Comparison of ENCODE assay signal across 9 mouse cellular contexts in the genomic region with DNA sequence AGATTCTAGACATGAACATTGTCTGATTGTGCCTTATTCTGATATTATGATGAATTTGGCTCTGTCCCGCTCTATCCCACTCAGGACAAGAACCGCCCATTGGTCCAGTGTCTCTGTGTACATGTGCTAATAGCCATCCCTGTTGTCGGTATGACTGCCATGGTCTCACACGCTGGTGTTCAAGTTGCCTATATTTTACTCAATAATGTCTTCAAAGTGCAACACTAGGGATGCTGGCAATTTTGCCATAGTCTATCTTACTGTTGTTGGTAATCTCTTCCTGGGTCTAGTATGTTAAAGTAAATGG. TPM values are rescaled to one million over a fixed set of nuclear protein-coding genes. Genes with fewer than 3 reads are reported as not detected.
DNase-seq lines count a peak whose midpoint lies in the region; ATAC-seq lines count a peak whose summit lies in the region.
"Had no signal": no experiment of that assay in that cellular context is flagged by ENCODE, and none has a peak within 500 bp of the region (broad histone marks: within the 10 kb centered on the region; RNA-seq: fewer than 3 reads in every experiment).

No protein-coding gene starts in this region.

- ATAC-seq in heart, embryonic 14.5 days (ENCODE audit: insufficient number of reproducible peaks, insufficient read depth, low FRiP score, low read depth), result no peak
- no peak for ATAC-seq in heart, embryonic 11.5 days (replicated peaks; ENCODE audit: insufficient number of reproducible peaks, low FRiP score, low TSS enrichment)
- peak; percentile 13; the same call in 1 of the 2 replicates for ATAC-seq in kidney, embryonic 14.5 days (ENCODE audit: low FRiP score, low TSS enrichment)
- ATAC-seq in kidney, embryonic 15.5 days (replicated peaks; ENCODE audit: low FRiP score), result no peak
- no peak for ATAC-seq in midbrain, embryonic 13.5 days

- 0 out of 4 replicates have a peak, but pooled peaks cover 2% of the 10 kb centered on the region in 2 experiments for H3K4me1 ChIP-seq in heart, embryonic 14.5 days (ENCODE audit: control insufficient read depth in 2 of 2, insufficient read depth in 2 of 2, low read length in 2 of 2)
- peaks cover 4% of the 10 kb centered on the region; the same call in 1 of the 2 replicates for H3K4me1 ChIP-seq in heart, embryonic 11.5 days (ENCODE audit: control insufficient read depth, insufficient read depth, low read length)
- H3K4me1 ChIP-seq in kidney, embryonic 14.5 days (ENCODE audit: control insufficient read depth, insufficient read depth, low read length), result no peaks in the 10 kb centered on the region
- H3K4me1 ChIP-seq in kidney, embryonic 15.5 days, result peaks cover 8% of the 10 kb centered on the region; the same call in 1 of the 2 replicates
- H3K4me1 ChIP-seq in limb, embryonic 10.5 days, result peaks cover 12% of the 10 kb centered on the region
- peaks cover 23% of the 10 kb centered on the region for H3K4me1 ChIP-seq in midbrain, embryonic 13.5 days (replicated peaks)

- no peak overlapping the region for H3K4me2 ChIP-seq in heart, embryonic 14.5 days (ENCODE audit: low read length)
- H3K4me2 ChIP-seq in heart, embryonic 11.5 days, result no peak overlapping the region
- H3K4me2 ChIP-seq in kidney, embryonic 14.5 days (replicated peaks; ENCODE audit: low read depth, low read length), result no peak overlapping the region
- no peak overlapping the region for H3K4me2 ChIP-seq in kidney, embryonic 15.5 days
- H3K4me2 ChIP-seq in midbrain, embryonic 13.5 days (replicated peaks), result no peak overlapping the region

- no peak for DNase-seq in limb, embryonic 10.5 days (ENCODE audit: low spot score)
- no peak for DNase-seq in layer of hippocampus, postnatal 10 days (ENCODE audit: low spot score in 2 of 2)

- peak overlapping the region; percentile 70; the same call in 1 of the 2 replicates for H3K9ac ChIP-seq in heart, embryonic 14.5 days (ENCODE audit: low read length)
- H3K9ac ChIP-seq in heart, embryonic 11.5 days (ENCODE audit: low read depth, low read length), result no peak overlapping the region
- H3K9ac ChIP-seq in kidney, embryonic 14.5 days (ENCODE audit: low read depth, low read length), result no peak overlapping the region
- no peak overlapping the region for H3K9ac ChIP-seq in kidney, embryonic 15.5 days
- 0 out of 2 replicates have a peak overlapping the region, but pooled peaks have one; percentile 32 for H3K9ac ChIP-seq in midbrain, embryonic 13.5 days (replicated peaks)

- no peak overlapping the region for H3K27ac ChIP-seq in heart, embryonic 14.5 days (replicated peaks in 1 of 2; ENCODE audit: control insufficient read depth in 1 of 2, insufficient read depth in 1 of 2, low read depth in 2 of 2, low read length in 2 of 2)
- H3K27ac ChIP-seq in heart, embryonic 11.5 days (ENCODE audit: low read depth, low read length), result no peak overlapping the region
- no peak overlapping the region for H3K27ac ChIP-seq in kidney, embryonic 14.5 days (ENCODE audit: low read depth, low read length)
- no peak overlapping the region for H3K27ac ChIP-seq in kidney, embryonic 15.5 days
- H3K27ac ChIP-seq in limb, embryonic 10.5 days, result peak overlapping the region; percentile 84
- H3K27ac ChIP-seq in midbrain, embryonic 13.5 days, result 0 out of 2 replicates have a peak overlapping the region, but pooled peaks have one; percentile 26
- H3K27ac ChIP-seq: left cerebral cortex, adult 2 months; liver, embryonic 12.5 days had no signal

- no peaks in the 10 kb centered on the region for H3K27me3 ChIP-seq in heart, embryonic 14.5 days (ENCODE audit: control insufficient read depth, insufficient read depth, low read length)
- no peaks in the 10 kb centered on the region for H3K27me3 ChIP-seq in heart, embryonic 11.5 days (ENCODE audit: control insufficient read depth, insufficient read depth, low read length)
- H3K27me3 ChIP-seq in kidney, embryonic 14.5 days (ENCODE audit: control insufficient read depth, insufficient read depth, low read length), result no peaks in the 10 kb centered on the region
- no peaks in the 10 kb centered on the region for H3K27me3 ChIP-seq in kidney, embryonic 15.5 days
- H3K27me3 ChIP-seq in limb, embryonic 10.5 days (ENCODE audit: low read depth, poor library complexity, severe bottlenecking), result no peaks in the 10 kb centered on the region
- H3K27me3 ChIP-seq in midbrain, embryonic 13.5 days, result no peaks in the 10 kb centered on the region
- H3K27me3 ChIP-seq: liver, embryonic 12.5 days had no signal

- no peaks in the 10 kb centered on the region for H3K9me3 ChIP-seq in heart, embryonic 14.5 days (ENCODE audit: control insufficient read depth, low read length)
- H3K9me3 ChIP-seq in heart, embryonic 11.5 days (replicated peaks; ENCODE audit: control insufficient read depth, low read length), result no peaks in the 10 kb centered on the region
- H3K9me3 ChIP-seq in kidney, embryonic 14.5 days (ENCODE audit: control insufficient read depth, low read length), result no peaks in the 10 kb centered on the region
- no peaks in the 10 kb centered on the region for H3K9me3 ChIP-seq in kidney, embryonic 15.5 days (replicated peaks)
- no peaks in the 10 kb centered on the region for H3K9me3 ChIP-seq in limb, embryonic 10.5 days (replicated peaks)
- no peaks in the 10 kb centered on the region for H3K9me3 ChIP-seq in midbrain, embryonic 13.5 days
- H3K9me3 ChIP-seq: liver, embryonic 12.5 days had no signal

- WGBS in heart, embryonic 14.5 days, result 90% methylated on average over 4 of the region's 4 CpGs
- 87% methylated on average over 4 of the region's 4 CpGs for WGBS in heart, embryonic 11.5 days (ENCODE audit: insufficient replicate concordance)
- 91% methylated on average over 4 of the region's 4 CpGs for WGBS in kidney, embryonic 14.5 days
- 94% methylated on average over 4 of the region's 4 CpGs for WGBS in kidney, embryonic 15.5 days
- WGBS in limb, embryonic 10.5 days, result 89% methylated on average over 4 of the region's 4 CpGs
- 89% methylated on average over 4 of the region's 4 CpGs for WGBS in midbrain, embryonic 13.5 days

- no peaks in the 10 kb centered on the region for H3K36me3 ChIP-seq in heart, embryonic 14.5 days (ENCODE audit: control insufficient read depth, insufficient read depth, low read length)
- no peaks in the 10 kb centered on the region for H3K36me3 ChIP-seq in heart, embryonic 11.5 days (ENCODE audit: control insufficient read depth, insufficient read depth, low read length)
- H3K36me3 ChIP-seq in kidney, embryonic 14.5 days (ENCODE audit: control insufficient read depth, insufficient read depth, low read length), result no peaks in the 10 kb centered on the region
- H3K36me3 ChIP-seq in kidney, embryonic 15.5 days, result no peaks in the 10 kb centered on the region
- H3K36me3 ChIP-seq in limb, embryonic 10.5 days, result no peaks in the 10 kb centered on the region
- no peaks in the 10 kb centered on the region for H3K36me3 ChIP-seq in midbrain, embryonic 13.5 days
- H3K36me3 ChIP-seq: liver, embryonic 12.5 days had no signal

- no peak overlapping the region for H3K4me3 ChIP-seq in heart, embryonic 14.5 days (ENCODE audit: control insufficient read depth in 1 of 2, insufficient read depth in 1 of 2, low read depth in 1 of 2, low read length in 2 of 2)
- no peak overlapping the region for H3K4me3 ChIP-seq in heart, embryonic 11.5 days (ENCODE audit: low read depth, low read length)
- H3K4me3 ChIP-seq in kidney, embryonic 14.5 days (ENCODE audit: low read length), result no peak overlapping the region
- H3K4me3 ChIP-seq in kidney, embryonic 15.5 days (replicated peaks), result no peak overlapping the region
- H3K4me3 ChIP-seq in limb, embryonic 10.5 days, result no peak overlapping the region
- no peak overlapping the region for H3K4me3 ChIP-seq in midbrain, embryonic 13.5 days (replicated peaks)
- H3K4me3 ChIP-seq: left cerebral cortex, adult 2 months had no signal

RNA-seq across cellular contexts. Expression of gene Mmgt2, which starts 27.8 kb away (rescaled TPM):
- polyA plus RNA-seq in heart, embryonic 14.5 days (2014; fragmentation: Nextera tagmentation; extraction: Ambion mirVana), result 55.9 and 56.7 TPM in 2 replicates
- polyA plus RNA-seq in heart, embryonic 11.5 days (2014; fragmentation: Nextera tagmentation; extraction: Ambion mirVana), result 45.0 and 47.6 TPM in 2 replicates
- 63.4 and 63.8 TPM in 2 replicates for polyA plus RNA-seq in kidney, embryonic 14.5 days (2014; fragmentation: Nextera tagmentation; extraction: Ambion mirVana)
- 67.3 and 70.4 TPM in 2 replicates for polyA plus RNA-seq in kidney, embryonic 15.5 days (2015; fragmentation: Nextera tagmentation; extraction: Ambion mirVana)
- polyA plus RNA-seq in limb, embryonic 10.5 days (2016; fragmentation: Nextera tagmentation; extraction: Ambion mirVana), result 45.5 and 52.5 TPM in 2 replicates
- 23.0 and 25.2 TPM in 2 replicates for polyA plus RNA-seq in midbrain, embryonic 13.5 days (2015; fragmentation: Nextera tagmentation; extraction: Ambion mirVana)
- 10 to 100 TPM; 19.1 to 23.4 TPM for total RNA-seq in layer of hippocampus, postnatal 10 days (2021)

RNA-seq across cellular contexts. Expression of gene Lrrc75a, which starts 27.9 kb away (rescaled TPM):
- polyA plus RNA-seq in heart, embryonic 14.5 days (2014; fragmentation: Nextera tagmentation; extraction: Ambion mirVana), result 19.4 and 21.2 TPM in 2 replicates
- 14.3 and 16.2 TPM in 2 replicates for polyA plus RNA-seq in heart, embryonic 11.5 days (2014; fragmentation: Nextera tagmentation; extraction: Ambion mirVana)
- polyA plus RNA-seq in kidney, embryonic 14.5 days (2014; fragmentation: Nextera tagmentation; extraction: Ambion mirVana), result 16.4 and 18.7 TPM in 2 replicates
- polyA plus RNA-seq in kidney, embryonic 15.5 days (2015; fragmentation: Nextera tagmentation; extraction: Ambion mirVana), result 14.3 and 15.7 TPM in 2 replicates
- polyA plus RNA-seq in limb, embryonic 10.5 days (2016; fragmentation: Nextera tagmentation; extraction: Ambion mirVana), result 15.7 and 17.3 TPM in 2 replicates
- 8.2 and 11.4 TPM in 2 replicates for polyA plus RNA-seq in midbrain, embryonic 13.5 days (2015; fragmentation: Nextera tagmentation; extraction: Ambion mirVana)
- total RNA-seq in layer of hippocampus, postnatal 10 days (2021), result 10 to 100 TPM; 10.7 to 11.3 TPM

RNA-seq across cellular contexts. Expression of gene Zfp287, which starts 55.5 kb away (rescaled TPM):
- 4.8 and 5.4 TPM in 2 replicates for polyA plus RNA-seq in heart, embryonic 14.5 days (2014; fragmentation: Nextera tagmentation; extraction: Ambion mirVana)
- 5.3 and 6.0 TPM in 2 replicates for polyA plus RNA-seq in heart, embryonic 11.5 days (2014; fragmentation: Nextera tagmentation; extraction: Ambion mirVana)
- 5.9 and 10.1 TPM in 2 replicates for polyA plus RNA-seq in kidney, embryonic 14.5 days (2014; fragmentation: Nextera tagmentation; extraction: Ambion mirVana)
- 8.6 and 8.9 TPM in 2 replicates for polyA plus RNA-seq in kidney, embryonic 15.5 days (2015; fragmentation: Nextera tagmentation; extraction: Ambion mirVana)
- 11.8 and 15.7 TPM in 2 replicates for polyA plus RNA-seq in limb, embryonic 10.5 days (2016; fragmentation: Nextera tagmentation; extraction: Ambion mirVana)
- polyA plus RNA-seq in midbrain, embryonic 13.5 days (2015; fragmentation: Nextera tagmentation; extraction: Ambion mirVana), result 21.2 and 22.2 TPM in 2 replicates
- total RNA-seq in layer of hippocampus, postnatal 10 days (2021), result 10 to 100 TPM; 17.8 to 19.9 TPM

Comparison
In these comparisons a context has a peak if more than half of its experiments do, and no peak if none do; other contexts are left out.
1. H3K9ac ChIP-seq: peak in heart, embryonic 14.5 days (single experiment) and midbrain, embryonic 13.5 days (single experiment); none in heart, embryonic 11.5 days (single experiment), kidney, embryonic 14.5 days (single experiment) and kidney, embryonic 15.5 days (single experiment).
2. H3K27ac ChIP-seq: peak in limb, embryonic 10.5 days (single experiment) and midbrain, embryonic 13.5 days (single experiment); none in heart, embryonic 14.5 days (0 of 2), heart, embryonic 11.5 days (single experiment), kidney, embryonic 14.5 days (single experiment) and kidney, embryonic 15.5 days (single experiment).